Mouse (Mus musculus) left cerebral cortex, adult 2 months (tissue): ENCODE measurements around the gene Nedd8. TPM values are rescaled to one million over a fixed set of nuclear protein-coding genes. Genes with fewer than 3 reads are reported as not detected.

Experiments
- DNase-seq, 2 experiments: peaks; one replicate each; pipeline ENCODE4 v3.0.0; 2021 to 2022; ENCODE audit warnings: low spot score in 2 of 2, mixed read lengths in 1 of 2; ENCODE audit errors: extremely low spot score in 1 of 2
- H3K27ac ChIP-seq: fragments of 200-600 bp; 2 replicates; pipeline ENCODE4 v1.8.1; 2022
- H3K4me3 ChIP-seq: fragments of 200-600 bp; 2 replicates; pipeline ENCODE4 v1.8.1; 2022
- CTCF ChIP-seq: fragments of 200-600 bp; IDR thresholded peaks from 2 replicates; pipeline ENCODE4 v1.8.1; 2022; ENCODE audit warnings: antibody characterized with exemption, mild to moderate bottlenecking, moderate library complexity
- intact Hi-C: fragments of 180-260 bp; cut with DNase I; formaldehyde crosslinking; loops from one replicate; pipeline ENCODE4 v1.15.1; 2025
- long read RNA-seq, 2 experiments: library from polyadenylated mRNA; stranded (forward); transcript quantifications; one replicate each; pipeline ENCODE4 v2.0.0; 2021; ENCODE audit warnings: borderline mapping rate in 2 of 2
- total RNA-seq, 2 experiments: library from RNA; stranded (reverse); gene quantifications; 2 replicates each; pipeline ENCODE4 v1.2.3; 2021

Gene Nedd8
- total RNA-seq = 100 to 1,000 TPM; 294 to 309 TPM
- long read RNA-seq, experiment 1, transcript Nedd8-201 (4 exons, 824 nt) = major isoform, 95 of 98 reads
- long read RNA-seq, experiment 1, partial matches to known transcripts = 0 of 98 reads
- long read RNA-seq, experiment 1, other reads (novel, unspliced or antisense) = 2 of 98 reads
- long read RNA-seq, experiment 2, transcript Nedd8-201 (4 exons, 824 nt) = major isoform, 68 of 77 reads
- long read RNA-seq, experiment 2, partial matches to known transcripts = 5 of 77 reads
- long read RNA-seq, experiment 2, other reads (novel, unspliced or antisense) = 2 of 77 reads

DNA sequence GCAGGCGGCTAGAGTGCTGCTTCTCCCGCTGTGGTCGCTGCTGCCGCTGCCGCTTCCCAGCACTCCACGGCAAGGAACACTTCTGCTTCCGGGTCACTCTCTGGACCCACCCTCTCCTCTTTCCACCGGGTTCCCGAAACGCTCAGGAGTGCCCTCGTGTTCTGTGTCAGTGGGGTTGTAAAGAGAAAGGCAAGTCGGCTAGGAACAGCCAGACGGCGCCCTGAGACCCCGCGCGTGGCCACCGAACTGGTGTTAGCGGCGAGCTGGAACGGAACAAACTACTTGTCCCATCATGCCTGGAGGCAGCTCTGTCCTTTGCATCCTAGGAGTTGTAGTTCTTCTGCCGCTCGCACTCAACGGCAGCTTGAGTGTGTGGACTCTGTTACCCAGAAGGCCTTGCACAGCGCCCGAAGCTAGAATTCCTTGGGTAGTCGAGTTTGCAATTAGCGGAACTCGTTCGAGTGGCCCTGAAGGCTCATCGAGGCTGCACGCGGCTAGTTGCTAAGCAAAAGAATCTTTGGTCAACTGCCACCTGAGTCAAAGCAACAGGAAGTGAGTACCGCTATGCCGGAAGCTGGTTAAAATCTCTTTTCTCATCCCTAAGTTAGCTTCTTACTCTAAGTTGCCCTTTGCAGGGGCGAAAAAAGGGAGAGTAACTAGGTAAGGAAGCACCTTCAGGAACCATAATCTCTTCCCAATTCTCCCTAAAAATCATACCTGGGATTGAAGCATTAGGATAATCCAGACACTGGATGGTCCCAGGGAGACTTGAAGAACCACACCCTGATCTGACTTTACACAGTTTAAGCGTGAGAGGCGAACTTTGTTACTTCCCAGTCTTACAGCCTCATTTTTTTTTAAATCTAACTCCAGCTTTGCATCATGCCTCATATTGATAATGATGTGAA, at the start of gene Nedd8, which contains the start of gene Gmpr2:
Nedd8 (minus strand) TSS at position 292 of the 908 bp plus-strand sequence.
Gmpr2 (plus strand) TSS at position 109 of the 908 bp plus-strand sequence.
- Histone ChIP-seq H3K27ac (peak within 1 kb of the TSS; percentile 98), H3K4me3 (peak within 1 kb of the TSS; percentile 80)
- intact Hi-C loops = loop anchor here (1.0 kb wide), 1 partner anchor 12 kb away; the partner anchor contains the start of gene Mdp1
- DNase-seq = peak; percentile 82 to 91
- TF ChIP-seq CTCF = no peak; the same call in 1 of the 2 replicates

DNA sequence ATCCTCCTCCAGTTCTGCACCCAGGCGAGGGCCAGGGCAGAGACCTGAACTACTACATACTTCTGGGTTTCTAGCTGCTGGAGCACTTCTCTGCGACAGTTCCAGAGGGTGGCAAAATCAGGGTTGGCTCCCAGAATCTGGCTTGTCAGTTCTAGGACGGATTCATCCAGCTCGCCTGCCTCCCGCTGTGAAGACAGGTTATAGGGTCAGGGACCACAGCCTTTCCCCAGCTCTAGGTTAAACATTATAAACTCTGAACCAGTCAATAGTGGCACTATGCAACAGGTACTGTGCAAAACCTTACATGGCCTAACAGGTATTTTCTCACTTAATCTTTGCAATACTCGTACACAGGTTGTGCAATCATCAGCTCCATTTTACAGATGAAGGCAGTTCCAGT, 49.2 kb upstream of the Nedd8 start:
- TF ChIP-seq CTCF = no peak
- Histone ChIP-seq H3K4me3 (peak overlapping the region; percentile 84), H3K27ac (peak overlapping the region; percentile 91; the same call in 1 of the 2 replicates)
- DNase-seq = no peak
- intact Hi-C loops = no loop called here

GRCm38 (mm10) chr14:55720666-55721065, 48.7 kb upstream of the Nedd8 start:
- Histone ChIP-seq H3K27ac (no peak overlapping the region), H3K4me3 (no peak overlapping the region)
- intact Hi-C loops = no loop called here
- no peak for DNase-seq
- no peak for TF ChIP-seq CTCF

GRCm38 (mm10) chr14:55719737-55720136, 47.8 kb upstream of the Nedd8 start:
- H3K27ac ChIP-seq = no peak overlapping the region
- TF ChIP-seq CTCF = no peak
- H3K4me3 ChIP-seq = no peak overlapping the region
- DNase-seq = peak in 1 of 2 experiments; percentile 22
- intact Hi-C loops = no loop called here

GRCm38 (mm10) chr14:55716884-55717283, 45.0 kb upstream of the Nedd8 start:
- no peak for DNase-seq
- TF ChIP-seq CTCF = no peak
- intact Hi-C loops = no loop called here
- no peak overlapping the region for H3K4me3 ChIP-seq
- no peak overlapping the region for H3K27ac ChIP-seq

- H3K4me3 ChIP-seq = no peak overlapping the region
- H3K27ac ChIP-seq = no peak overlapping the region
- no peak for DNase-seq
- intact Hi-C loops = no loop called here
- TF ChIP-seq CTCF = no peak
These were observed 44.3 kb upstream of the Nedd8 start for GRCm38 (mm10) chr14:55716271-55716670.

GRCm38 (mm10) chr14:55714893-55715292, 43.0 kb upstream of the Nedd8 start:
- no peak for TF ChIP-seq CTCF
- intact Hi-C loops = no loop called here
- no peak for DNase-seq
- H3K4me3 ChIP-seq = no peak overlapping the region
- no peak overlapping the region for H3K27ac ChIP-seq

DNA sequence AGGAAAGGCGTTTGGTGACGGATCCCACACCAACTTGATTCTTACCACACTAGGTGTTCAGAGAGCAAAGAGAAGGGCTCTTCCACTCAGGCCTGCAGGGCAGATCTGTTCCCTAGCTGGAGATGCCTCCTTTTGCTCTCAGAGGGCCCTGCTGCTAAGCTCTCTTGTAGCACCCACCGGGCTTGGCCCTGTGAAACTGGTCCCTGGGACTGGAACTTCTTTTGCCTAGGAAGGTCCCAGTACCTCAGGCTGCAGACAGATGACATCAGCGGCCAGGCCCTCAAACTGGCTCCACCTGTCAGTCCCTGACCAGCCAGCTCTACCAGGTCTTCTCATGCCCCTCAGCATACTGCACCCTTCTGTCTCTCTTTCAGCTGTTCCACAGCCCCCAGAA, 41.8 kb upstream of the Nedd8 start, which contains the start of gene Tgm1:
Tgm1 (minus strand) TSS at position 198 of the 394 bp plus-strand sequence.
- no peak for DNase-seq
- intact Hi-C loops = no loop called here
- no peak for TF ChIP-seq CTCF
- no peak within 1 kb of the TSS for H3K4me3 ChIP-seq
- H3K27ac ChIP-seq = no peak within 1 kb of the TSS

- intact Hi-C loops = no loop called here
These were observed 41.2 kb upstream of the Nedd8 start for GRCm38 (mm10) chr14:55713007-55713728.

GRCm38 (mm10) chr14:55711786-55712185, 39.9 kb upstream of the Nedd8 start:
- intact Hi-C loops = no loop called here
- no peak overlapping the region for H3K27ac ChIP-seq
- no peak; the same call in 1 of the 2 replicates for TF ChIP-seq CTCF
- no peak for DNase-seq
- H3K4me3 ChIP-seq = no peak overlapping the region

More at GRCm38 (mm10) chr14:55713007-55713728, 41.2 kb upstream of the Nedd8 start:
- TF ChIP-seq CTCF = no peak
- H3K27ac ChIP-seq = no peak overlapping the region
- no peak overlapping the region for H3K4me3 ChIP-seq
- no peak for DNase-seq

DNA sequence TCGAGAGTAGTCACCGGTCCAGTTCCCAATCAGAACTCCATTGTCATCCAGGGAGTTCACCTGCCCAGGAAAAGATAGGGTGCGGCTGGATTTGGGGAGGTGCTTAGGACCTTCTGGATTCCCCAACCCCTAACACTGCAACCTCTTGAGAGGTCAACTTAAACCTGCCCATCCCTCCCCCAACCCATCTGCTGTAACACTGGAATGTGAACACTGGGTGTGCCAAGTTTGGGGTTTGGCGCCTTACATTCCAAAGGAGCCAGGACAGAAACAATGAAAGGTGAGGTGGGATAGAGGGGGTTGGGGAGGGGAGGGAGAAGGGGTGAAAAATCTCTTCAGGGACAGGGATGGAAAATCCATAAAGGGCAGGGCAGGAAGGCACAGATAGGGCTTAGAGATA, 37.6 kb upstream of the Nedd8 start:
- no peak overlapping the region for H3K4me3 ChIP-seq
- DNase-seq = no peak
- TF ChIP-seq CTCF = no peak
- intact Hi-C loops = no loop called here
- H3K27ac ChIP-seq = no peak overlapping the region

DNA sequence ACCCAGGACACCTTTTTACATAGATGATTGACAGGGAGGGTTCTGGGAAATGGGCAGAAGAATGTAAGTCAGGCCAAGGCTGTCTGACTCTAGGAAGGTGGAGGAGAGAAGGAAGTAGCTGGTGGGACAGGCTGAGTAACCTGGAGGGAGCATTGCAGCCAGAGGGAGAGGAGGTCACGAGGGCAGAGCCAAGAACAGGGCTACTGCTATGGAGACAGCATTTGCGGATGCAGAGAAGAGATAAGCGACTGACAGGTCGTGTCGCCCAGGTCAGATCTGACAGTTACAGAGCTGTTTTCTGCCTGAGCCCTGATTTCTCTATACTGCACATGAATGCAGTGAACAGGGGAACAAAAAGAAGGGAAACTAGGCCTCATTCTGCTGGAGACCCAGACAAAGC, 35.5 kb upstream of the Nedd8 start:
- no peak for DNase-seq
- TF ChIP-seq CTCF = no peak
- Histone ChIP-seq H3K4me3 (no peak overlapping the region), H3K27ac (no peak overlapping the region)
- intact Hi-C loops = no loop called here
